Mouse (Mus musculus) hindbrain, embryonic 16.5 days (tissue): ENCODE data around the gene Gm7145. TPM values are rescaled to one million over a fixed set of nuclear protein-coding genes. Genes with fewer than 3 reads are reported as not detected.
"Not testable (repeated sequence)": the region's sequence is repeated elsewhere in the genome, so short reads cannot be mapped to it uniquely, and the experiment has no call there.

Experiments
- ATAC-seq: fragments of 200-750 bp; cut with Nextera tagmentation; 2 replicates; pipeline ENCODE4 v1.8.0; 2017; ENCODE audit warnings: moderate TSS enrichment, moderate library complexity
- H3K27ac ChIP-seq: fragments of 300-500 bp; sonication (generic); 2 replicates; pipeline ENCODE4 v1.5.1; 2014; ENCODE audit warnings: low read depth, mild to moderate bottlenecking, control low read depth, low read length, moderate library complexity
- H3K27me3 ChIP-seq: fragments of 300-500 bp; sonication (generic); replicated peaks from 2 replicates; pipeline ENCODE4 v1.6.1; 2014; ENCODE audit warnings: low read length; ENCODE audit not compliant: control insufficient read depth, insufficient read depth
- H3K36me3 ChIP-seq: fragments of 300-500 bp; sonication (generic); 2 replicates; pipeline ENCODE4 v1.6.1; 2014; ENCODE audit warnings: mild to moderate bottlenecking, low read length, moderate library complexity, mixed read lengths; ENCODE audit not compliant: control insufficient read depth, insufficient read depth
- H3K4me1 ChIP-seq: fragments of 300-500 bp; sonication (generic); 2 replicates; pipeline ENCODE4 v1.6.1; 2014; ENCODE audit warnings: low read depth, low read length; ENCODE audit not compliant: control insufficient read depth, insufficient read depth
- H3K4me2 ChIP-seq: fragments of 300-500 bp; sonication (generic); 2 replicates; pipeline ENCODE4 v1.6.1; 2014; ENCODE audit warnings: mild to moderate bottlenecking, low read length, control low read depth, moderate library complexity
- H3K4me3 ChIP-seq: fragments of 300-500 bp; sonication (generic); 2 replicates; pipeline ENCODE4 v1.5.1; 2014; ENCODE audit warnings: mild to moderate bottlenecking, low read length, control low read depth, moderate library complexity
- H3K9ac ChIP-seq: fragments of 300-500 bp; sonication (generic); 2 replicates; pipeline ENCODE4 v1.6.1; 2014; ENCODE audit warnings: low read depth, mild to moderate bottlenecking, control low read depth, low read length, moderate library complexity
- H3K9me3 ChIP-seq: fragments of 300-500 bp; sonication (generic); 2 replicates; pipeline ENCODE4 v1.6.1; 2014; ENCODE audit warnings: mild to moderate bottlenecking, low read length, moderate library complexity; ENCODE audit not compliant: control insufficient read depth
- WGBS: fragments of 180-500 bp; shearing (Covaris S2); extraction: QIAGEN DNeasy Blood & Tissue Kit; methylation state at CpG from one replicate; pipeline ENCODE4 v1.1.7; 2014; 5-methylcytosine and 5-hydroxymethylcytosine counted together
- polyA plus RNA-seq: library from polyadenylated mRNA; unstranded; fragments of >200 nt; fragmentation: Nextera tagmentation; extraction: Ambion mirVana; gene quantifications from 2 replicates; pipeline ENCODE4 v1.2.1, GENCODE M21; 2015

Gene Gm7145
- not detected in 2 replicates for polyA plus RNA-seq

DNA sequence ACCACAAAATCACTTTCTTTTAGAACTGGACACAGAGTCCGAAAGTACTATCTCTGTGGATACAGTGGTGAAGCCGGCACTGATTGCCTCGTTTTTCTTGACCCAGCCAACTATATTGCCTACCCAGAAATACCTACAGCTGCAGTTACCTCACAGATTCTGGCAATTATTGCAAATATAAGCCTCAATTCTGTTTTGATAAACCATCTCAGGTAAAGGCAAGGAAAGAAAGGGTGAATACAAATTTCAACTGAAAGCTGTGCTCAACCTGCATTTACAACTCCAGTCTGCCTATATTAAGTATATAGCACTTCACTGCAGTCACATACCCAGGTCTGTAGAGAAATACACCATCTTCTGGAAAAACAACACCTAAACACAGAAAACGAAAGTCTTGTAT lies at the start of gene Gm7145:
Gene Gm7145 (plus strand): TSS at position 301 of the 400 bp plus-strand sequence.
- no peak for ATAC-seq

DNA sequence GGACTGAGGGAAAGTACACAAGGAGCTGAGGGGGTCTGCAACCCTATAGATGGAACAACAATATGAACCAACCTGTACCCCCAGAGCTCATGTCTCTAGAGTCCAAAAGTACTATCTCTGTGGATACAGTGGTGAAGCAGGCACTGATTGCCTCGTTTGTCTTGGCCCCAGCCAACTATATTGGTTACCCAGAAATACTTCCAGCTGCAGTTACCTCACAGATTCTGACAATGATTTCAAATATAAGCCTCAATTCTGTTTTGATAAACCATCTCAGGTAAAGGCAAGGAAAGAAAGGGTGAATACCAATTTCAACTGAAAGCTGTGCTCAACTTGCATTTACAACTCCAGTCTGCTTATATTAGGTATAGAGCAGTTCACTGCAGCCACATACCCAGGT lies 38.0 kb upstream of the Gm7145 start, which contains the start of gene Gm28168:
Gene Gm28168 (plus strand): TSS at position 301 of the 400 bp plus-strand sequence.
- H3K36me3 ChIP-seq, H3K9ac ChIP-seq, H3K4me3 ChIP-seq, H3K9me3 ChIP-seq, ATAC-seq, H3K4me1 ChIP-seq, H3K27me3 ChIP-seq, H3K27ac ChIP-seq, H3K4me2 ChIP-seq: not testable (repeated sequence)
- 75% methylated on average over 1 of the region's 1 CpGs for WGBS

More for the DNA sequence above, at the start of gene Gm7145:
- Histone ChIP-seq H3K9me3 (no peaks in the 10 kb centered on the region; the same call in 1 of the 2 replicates), H3K27ac (no peak within 1 kb of the TSS), H3K4me2 (no peak within 1 kb of the TSS), H3K4me1 (no peaks in the 10 kb centered on the region), H3K36me3 (no peaks in the 10 kb centered on the region), H3K9ac (no peak within 1 kb of the TSS), H3K4me3 (no peak within 1 kb of the TSS), H3K27me3 (no peaks in the 10 kb centered on the region)
- WGBS = 82% methylated on average over 4 of the region's 4 CpGs

DNA sequence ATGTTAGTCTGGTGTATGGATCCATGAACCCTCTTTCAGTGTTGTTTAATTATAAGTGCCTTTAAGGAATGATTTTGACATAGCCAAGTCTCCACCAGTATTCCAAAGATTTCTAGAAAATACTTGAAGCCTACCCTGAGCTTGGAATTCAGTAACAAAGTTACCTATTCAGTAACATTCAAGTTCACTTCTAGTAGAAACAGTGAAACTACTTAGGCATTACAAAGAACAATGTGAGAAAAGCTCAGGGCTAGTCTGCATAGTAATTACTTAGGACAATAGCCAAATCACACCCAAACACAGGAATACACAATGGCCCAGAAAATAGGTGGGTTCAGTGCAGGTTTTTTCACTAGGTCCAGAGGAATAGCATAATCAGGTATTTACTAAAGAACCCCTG lies 38.1 kb downstream of the Gm7145 start:
- H3K27ac ChIP-seq, H3K9ac ChIP-seq, H3K4me1 ChIP-seq, H3K4me2 ChIP-seq, H3K36me3 ChIP-seq, H3K27me3 ChIP-seq, ATAC-seq, H3K4me3 ChIP-seq, H3K9me3 ChIP-seq: not testable (repeated sequence)

DNA sequence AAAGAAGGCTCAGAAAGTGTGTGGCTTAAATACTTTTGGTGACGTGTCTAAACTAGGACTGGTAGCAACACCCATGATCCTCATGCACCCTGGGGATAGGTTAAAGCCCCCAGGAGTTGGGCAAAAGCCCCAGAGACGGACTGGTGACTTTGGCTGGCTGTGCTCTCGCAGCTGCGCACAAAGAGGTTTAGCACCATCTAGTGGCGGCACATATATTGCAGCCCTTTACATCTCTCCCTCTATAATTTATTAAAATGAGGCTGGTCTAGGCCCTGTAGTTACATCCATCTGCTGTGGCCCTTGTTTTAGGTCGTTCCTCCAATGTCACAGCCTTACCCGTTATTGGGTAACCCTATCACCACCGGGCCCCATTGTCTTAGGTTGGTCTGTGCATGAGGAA lies 47.0 kb downstream of the Gm7145 start:
- H3K4me1 ChIP-seq, H3K27me3 ChIP-seq, H3K36me3 ChIP-seq, H3K27ac ChIP-seq, ATAC-seq, H3K9ac ChIP-seq, H3K4me2 ChIP-seq, H3K9me3 ChIP-seq, H3K4me3 ChIP-seq: not testable (repeated sequence)
- WGBS = 24% methylated on average over 8 of the region's 8 CpGs

Other genes with a start within 250 kb of the Gm7145 start
- not detected in 2 replicates for gene B020011L13Rik, start 184.8 kb upstream of the Gm7145 start, polyA plus RNA-seq
- gene Gm28360, start 135.9 kb upstream of the Gm7145 start, polyA plus RNA-seq = not detected in 2 replicates
- gene Gm28168, start 37.9 kb upstream of the Gm7145 start, polyA plus RNA-seq = not detected in 2 replicates
- gene Gm29106, start 210.6 kb downstream of the Gm7145 start, polyA plus RNA-seq = 0.17 and 0.25 TPM in 2 replicates